Mouse (Mus musculus): Measurements from ENCODE around the gene Cyp2c66. TPM values are rescaled to one million over a fixed set of nuclear protein-coding genes. Genes with fewer than 3 reads are reported as not detected.
"Not testable (repeated sequence)": the region's sequence is repeated elsewhere in the genome, so short reads cannot be mapped to it uniquely, and the experiment has no call there.

The Cyp2c66 gene
- 0.96 and 1.0 TPM in 2 replicates for polyA plus RNA-seq (2015; fragmentation: Nextera tagmentation; extraction: Ambion mirVana)

- 76% methylated on average over 1 of the region's 1 CpGs for WGBS
- Histone ChIP-seq H3K36me3 (no peaks in the 10 kb centered on the region), H3K27me3 (replicated peaks) (no peaks in the 10 kb centered on the region), H3K9me3 (no peaks in the 10 kb centered on the region), H3K27ac (no peak within 1 kb of the TSS), H3K4me1 (replicated peaks) (no peaks in the 10 kb centered on the region), H3K9ac (no peak within 1 kb of the TSS), H3K4me2 (replicated peaks) (no peak within 1 kb of the TSS), H3K4me3 (replicated peaks) (no peak within 1 kb of the TSS)
- peak; percentile 25; the same call in 1 of the 2 replicates for ATAC-seq
Observed at GRCm38 (mm10) chr19:39113644-39114043, at the start of gene Cyp2c66. TSS of gene Cyp2c66 (plus strand) at chr19:39113898.

GRCm38 (mm10) chr19:39098779-39099178 is 14.9 kb upstream of the Cyp2c66 start:
- WGBS = 77% methylated on average over 2 of the region's 2 CpGs

GRCm38 (mm10) chr19:39156836-39157235 is 43.1 kb downstream of the Cyp2c66 start:
- WGBS = 84% methylated on average over 19 of the region's 19 CpGs
- not testable (repeated sequence) for ATAC-seq

More at GRCm38 (mm10) chr19:39098779-39099178, 14.9 kb upstream of the Cyp2c66 start:
- not testable (repeated sequence) for ATAC-seq; H3K4me3 ChIP-seq (replicated peaks); H3K27me3 ChIP-seq (replicated peaks); H3K9me3 ChIP-seq; H3K4me1 ChIP-seq (replicated peaks); H3K27ac ChIP-seq; H3K36me3 ChIP-seq; H3K4me2 ChIP-seq (replicated peaks); H3K9ac ChIP-seq

More at GRCm38 (mm10) chr19:39156836-39157235, 43.1 kb downstream of the Cyp2c66 start:
- H3K9me3 ChIP-seq; H3K4me2 ChIP-seq (replicated peaks); H3K27me3 ChIP-seq (replicated peaks); H3K27ac ChIP-seq; H3K4me1 ChIP-seq (replicated peaks); H3K4me3 ChIP-seq (replicated peaks); H3K9ac ChIP-seq; H3K36me3 ChIP-seq: not testable (repeated sequence)

Other genes starting within 250 kb of the Cyp2c66 start
- 45.1 and 55.5 TPM in 2 replicates for gene Hells, start 183.0 kb upstream of the Cyp2c66 start, polyA plus RNA-seq (2015; fragmentation: Nextera tagmentation; extraction: Ambion mirVana)
- 0.98 and 1.9 TPM in 2 replicates for gene Cyp2c55, start 106.9 kb upstream of the Cyp2c66 start, polyA plus RNA-seq (2015; fragmentation: Nextera tagmentation; extraction: Ambion mirVana)
- 10.3 and 10.9 TPM in 2 replicates for gene Cyp2c65, start 52.9 kb upstream of the Cyp2c66 start, polyA plus RNA-seq (2015; fragmentation: Nextera tagmentation; extraction: Ambion mirVana)
- gene Cyp2c29, start 155.5 kb downstream of the Cyp2c66 start, polyA plus RNA-seq (2015; fragmentation: Nextera tagmentation; extraction: Ambion mirVana) = not detected in 2 replicates

Data from intestine, embryonic 15.5 days (tissue).